Mouse (Mus musculus): Measurements from ENCODE around the gene Keap1.
A peak's percentile ranks its signal among the peaks of the same experiment; 100 is the strongest.
"Not testable (repeated sequence)": the region's sequence is repeated elsewhere in the genome, so short reads cannot be mapped to it uniquely, and the experiment has no call there.

Keap1 gene

GRCm38 (mm10) chr9:21231551-21231950, 7.6 kb downstream of the Keap1 start:
- no peak for DNase-seq (ENCODE audit: low spot score)

- DNase-seq (ENCODE audit: low spot score): no peak
Observed at GRCm38 (mm10) chr9:21227342-21227741, 11.8 kb downstream of the Keap1 start.

DNA sequence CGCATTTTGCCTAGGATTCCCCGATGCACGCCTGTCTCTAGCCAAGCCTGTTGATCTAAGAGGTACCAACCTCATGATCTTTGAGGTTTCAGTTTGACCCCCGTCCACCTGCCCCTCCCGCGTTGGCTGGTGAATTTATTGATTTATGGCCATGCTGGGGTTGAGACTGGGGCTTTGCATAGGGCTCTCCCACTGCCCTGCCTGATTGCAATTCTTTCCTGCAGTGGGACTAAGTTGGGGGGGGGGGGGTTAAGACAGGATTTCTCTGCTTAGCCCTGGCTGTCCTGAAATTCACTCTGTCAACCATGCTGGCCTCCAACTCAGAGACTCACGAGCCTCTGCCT, 13.8 kb downstream of the Keap1 start:
- DNase-seq (ENCODE audit: low spot score): no peak

DNA sequence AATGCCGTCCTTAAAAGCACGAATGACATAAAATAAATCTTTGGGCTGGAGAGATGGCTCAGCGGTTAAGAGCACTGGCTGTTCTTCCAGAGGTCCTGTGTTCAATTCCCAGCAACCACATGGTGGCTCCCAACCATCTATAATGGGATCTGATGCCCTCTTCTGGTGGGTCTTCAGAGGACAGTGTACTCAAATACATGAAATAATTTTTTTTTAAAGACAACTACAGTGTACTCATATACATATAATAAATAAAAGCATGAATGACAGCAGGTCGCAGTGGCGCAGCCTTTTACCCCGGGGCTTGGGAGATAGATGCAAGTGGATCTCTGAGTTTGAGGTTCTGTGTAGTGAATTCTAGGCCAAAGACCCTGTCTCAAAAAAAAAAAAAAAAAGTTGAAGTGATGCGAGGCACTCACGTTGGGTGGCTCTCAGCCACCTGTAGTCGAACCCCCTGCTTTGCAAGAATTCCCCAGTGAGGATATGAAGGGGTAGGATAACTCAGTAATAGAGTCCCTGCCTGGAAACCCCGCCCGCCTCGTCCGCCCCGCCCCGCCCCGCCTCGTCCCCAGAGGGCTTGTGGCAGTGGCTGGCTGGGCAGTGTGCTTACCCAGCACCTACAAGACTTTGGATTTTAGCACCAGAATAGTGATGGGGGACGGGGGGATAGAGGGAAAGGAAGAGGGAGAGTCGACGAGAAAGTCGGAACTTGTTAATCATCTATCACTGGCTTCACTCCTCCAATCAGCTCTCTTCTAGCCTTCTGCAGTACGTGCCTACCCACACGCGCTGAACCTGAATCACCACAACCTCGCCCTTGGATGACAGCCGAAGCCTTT, 14.4 kb downstream of the Keap1 start:
- DNase-seq (ENCODE audit: low spot score): no peak

DNA sequence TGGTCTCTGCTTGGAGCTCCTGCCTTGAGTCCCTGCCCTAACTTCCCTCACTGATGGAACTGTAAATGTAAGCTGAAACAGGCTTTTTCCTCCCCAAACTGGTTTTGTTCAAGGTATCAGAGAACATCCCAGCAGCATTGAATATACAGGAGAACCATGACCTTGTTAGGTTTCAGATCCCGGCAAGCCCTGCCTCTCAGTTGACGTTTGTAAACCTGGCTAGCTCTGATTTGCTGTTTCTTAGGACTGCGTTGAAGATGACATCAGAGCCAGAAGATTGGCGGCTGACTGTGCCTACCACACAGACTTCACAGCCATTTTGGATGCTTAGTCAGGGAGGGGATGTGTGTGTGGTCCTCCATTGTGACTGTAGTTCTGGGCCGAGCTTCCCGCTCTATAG, 15.3 kb downstream of the Keap1 start:
- DNase-seq (ENCODE audit: low spot score): no peak

- not testable (repeated sequence) for DNase-seq (ENCODE audit: low spot score)
Observed at GRCm38 (mm10) chr9:21223490-21223889, 15.7 kb downstream of the Keap1 start.

DNA sequence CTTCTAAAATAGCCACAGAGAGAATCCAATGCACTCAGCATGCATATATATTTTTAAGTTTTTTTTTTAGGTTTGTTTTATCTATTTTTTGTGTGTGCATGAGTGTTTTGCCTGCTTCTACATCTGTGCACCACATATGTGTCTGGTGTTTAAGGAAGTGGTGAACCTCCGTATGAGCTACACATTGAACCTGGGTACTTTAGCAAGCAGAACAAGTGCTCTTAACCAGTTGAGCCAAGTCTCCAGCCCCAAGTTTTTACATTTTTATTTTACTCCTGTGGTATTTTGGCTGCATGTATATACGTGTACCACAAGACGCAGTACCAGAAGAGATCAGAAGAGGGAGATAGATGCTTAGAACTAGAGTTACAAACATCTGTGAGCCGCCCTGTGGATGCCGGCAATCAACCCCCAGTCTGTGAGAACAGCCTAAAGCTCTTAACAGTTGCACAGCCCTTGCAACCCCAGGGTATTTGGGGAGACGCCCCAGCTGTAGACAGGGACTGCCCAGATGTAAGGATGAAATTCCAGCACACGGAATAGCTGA, 17.7 kb downstream of the Keap1 start:
- DNase-seq (ENCODE audit: low spot score): no peak

DNA sequence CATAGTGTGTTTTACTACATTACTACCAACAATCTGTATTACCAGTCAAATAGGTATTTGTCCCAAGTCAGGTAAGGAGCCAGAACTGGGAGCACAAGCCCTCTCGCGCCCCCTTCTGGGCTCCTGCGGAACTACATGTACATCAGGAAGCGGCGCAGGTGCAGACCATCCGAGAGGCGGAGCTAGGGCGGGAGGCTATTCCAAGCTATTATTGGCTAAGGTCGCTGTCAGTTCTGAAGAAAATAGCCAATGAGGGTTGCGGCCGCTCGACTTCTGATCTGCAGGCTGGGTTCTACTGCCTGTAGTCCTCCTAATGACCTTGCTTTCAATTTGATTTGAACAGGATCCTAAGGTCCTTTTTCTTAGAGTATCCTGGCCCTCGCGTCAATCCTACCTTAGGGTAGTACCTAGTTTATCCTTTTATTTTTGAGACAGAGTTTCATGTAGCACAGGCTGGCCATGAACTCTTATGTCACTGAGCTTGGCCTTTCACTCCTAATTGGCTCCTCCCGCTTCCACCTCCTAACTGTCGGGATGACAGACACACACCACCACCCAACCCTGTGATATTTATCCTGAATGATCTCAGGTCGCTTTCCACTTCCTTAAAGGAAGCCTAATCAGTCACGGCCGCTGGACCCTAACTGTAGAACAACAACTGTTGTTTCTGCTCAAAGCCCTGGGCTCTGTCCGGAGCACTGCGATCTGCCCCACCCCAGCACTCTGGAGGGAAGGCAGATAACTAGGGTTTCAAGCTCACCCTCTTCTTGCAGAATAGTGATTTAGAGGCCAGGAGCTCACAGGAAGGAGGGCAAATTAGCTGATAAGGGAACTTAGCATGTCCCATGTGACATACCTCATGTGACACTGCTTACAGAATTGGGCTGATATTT, 18.4 kb downstream of the Keap1 start:
- DNase-seq (ENCODE audit: low spot score): peak; percentile 92

DNA sequence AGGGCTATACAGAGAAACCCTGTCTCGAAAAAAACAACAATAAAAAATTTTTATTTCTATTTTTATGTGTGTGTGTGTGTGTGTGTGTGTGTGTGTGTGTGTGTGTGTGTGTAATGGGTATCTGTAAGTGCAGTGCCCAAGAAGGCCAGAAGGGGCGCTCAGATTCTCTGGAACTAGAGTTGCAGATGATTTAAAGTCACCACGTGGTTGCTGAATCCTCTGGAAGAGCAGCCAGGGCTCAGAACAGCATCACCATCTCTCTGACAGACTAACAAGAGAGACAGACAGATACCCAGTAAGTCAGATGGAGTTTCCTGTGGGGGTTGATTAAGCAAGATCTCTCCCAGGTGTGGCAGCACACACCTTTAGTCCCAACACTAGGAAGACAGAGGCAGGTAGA, 19.3 kb downstream of the Keap1 start:
- no peak for DNase-seq (ENCODE audit: low spot score)

DNA sequence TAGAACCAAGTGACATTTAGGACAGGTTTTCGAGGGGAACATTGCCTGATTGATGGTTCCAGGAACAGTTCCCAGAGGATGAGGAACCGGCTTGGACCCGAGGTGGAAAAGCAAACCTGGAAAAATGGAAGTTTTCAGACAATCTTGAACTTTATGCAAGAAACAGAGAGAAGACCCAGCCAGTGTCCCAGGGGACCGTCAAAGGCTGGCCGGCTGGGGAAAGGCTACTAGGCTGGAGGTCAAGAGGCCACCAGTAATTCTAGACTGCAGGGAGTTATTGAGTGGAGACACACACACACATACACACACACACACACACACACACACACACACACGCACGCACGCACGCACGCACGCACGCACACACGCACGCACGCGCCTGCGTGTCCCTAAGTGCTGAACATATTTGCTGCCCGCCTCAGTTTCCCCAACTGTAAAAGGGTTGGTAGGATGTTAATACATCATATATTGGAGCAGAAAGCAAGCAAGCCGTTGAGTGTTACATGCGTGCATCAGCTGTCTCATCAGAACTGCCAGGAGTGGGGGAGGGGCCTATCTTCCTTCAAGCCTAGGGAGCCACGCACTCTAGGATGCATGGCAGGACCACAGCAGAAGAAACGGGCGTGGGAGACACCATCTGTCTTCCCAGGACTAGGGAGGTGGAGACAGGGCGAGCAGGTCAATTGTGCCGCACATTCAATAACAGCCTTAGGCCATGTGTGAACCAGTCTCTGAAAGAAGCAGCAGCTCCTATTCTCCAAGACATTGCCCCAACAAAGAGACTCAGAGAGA, 22.9 kb downstream of the Keap1 start:
- no peak for DNase-seq (ENCODE audit: low spot score)

DNA sequence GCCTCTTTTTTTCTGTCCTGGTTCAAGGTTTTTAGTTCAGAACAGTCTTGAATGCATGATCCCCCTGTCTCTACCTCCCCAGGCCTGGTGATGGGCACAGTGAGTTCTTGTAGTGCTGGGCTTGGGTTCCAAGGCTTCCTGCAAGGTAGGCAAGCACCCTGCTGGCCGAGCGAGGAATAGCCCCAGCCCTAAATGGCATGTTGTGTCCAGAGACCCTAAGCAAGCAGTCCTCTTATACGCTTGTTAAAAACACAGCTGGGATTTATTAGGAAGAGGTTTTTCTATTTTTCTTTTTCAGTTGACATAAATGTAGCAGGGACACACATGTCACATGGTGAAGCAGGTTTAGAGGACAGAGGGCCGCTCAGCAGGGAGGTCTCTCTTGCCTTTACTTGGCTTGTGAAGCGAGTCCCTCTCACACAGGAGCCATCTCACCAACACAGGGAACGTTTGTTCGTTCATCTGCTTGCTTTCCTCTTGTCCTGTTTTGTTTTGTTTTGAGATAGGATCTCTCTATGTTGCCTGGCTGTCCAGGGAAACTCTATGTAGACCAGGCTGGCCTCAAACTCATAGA, 25.5 kb downstream of the Keap1 start:
- no peak for DNase-seq (ENCODE audit: low spot score)

GRCm38 (mm10) chr9:21211624-21212023, 27.5 kb downstream of the Keap1 start:
- no peak for DNase-seq (ENCODE audit: low spot score)

DNA sequence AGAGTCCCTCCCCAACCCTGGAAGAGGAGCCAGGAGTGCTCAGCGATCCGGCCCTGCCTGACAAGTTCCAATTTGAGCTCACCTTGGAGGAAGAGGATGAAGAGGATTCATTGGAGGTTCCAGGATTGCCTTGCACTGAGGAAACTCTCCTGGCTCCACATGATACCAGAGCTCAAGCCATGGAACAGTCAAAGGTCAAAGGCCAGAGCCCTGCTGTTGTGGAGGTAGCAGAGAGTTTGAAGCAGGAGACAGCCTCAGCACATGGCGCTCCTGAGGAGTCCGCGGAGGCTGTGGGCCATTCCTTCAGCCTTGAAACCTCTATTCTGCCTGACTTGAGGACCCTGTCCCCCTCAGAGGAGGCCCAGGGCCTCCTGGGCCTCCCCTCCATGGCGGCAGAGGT, 28.3 kb downstream of the Keap1 start:
- DNase-seq (ENCODE audit: low spot score): no peak

GRCm38 (mm10) chr9:21208626-21209025, 30.5 kb downstream of the Keap1 start:
- no peak for DNase-seq (ENCODE audit: low spot score)

GRCm38 (mm10) chr9:21206848-21207247, 32.3 kb downstream of the Keap1 start:
- no peak for DNase-seq (ENCODE audit: low spot score)

- DNase-seq (ENCODE audit: low spot score): no peak
Observed at GRCm38 (mm10) chr9:21204528-21205272, 34.5 kb downstream of the Keap1 start.

- no peak for DNase-seq (ENCODE audit: low spot score)
Observed at GRCm38 (mm10) chr9:21204156-21204527, 35.0 kb downstream of the Keap1 start.

- DNase-seq (ENCODE audit: low spot score): no peak
Observed at GRCm38 (mm10) chr9:21198960-21199359, 40.2 kb downstream of the Keap1 start.

DNA sequence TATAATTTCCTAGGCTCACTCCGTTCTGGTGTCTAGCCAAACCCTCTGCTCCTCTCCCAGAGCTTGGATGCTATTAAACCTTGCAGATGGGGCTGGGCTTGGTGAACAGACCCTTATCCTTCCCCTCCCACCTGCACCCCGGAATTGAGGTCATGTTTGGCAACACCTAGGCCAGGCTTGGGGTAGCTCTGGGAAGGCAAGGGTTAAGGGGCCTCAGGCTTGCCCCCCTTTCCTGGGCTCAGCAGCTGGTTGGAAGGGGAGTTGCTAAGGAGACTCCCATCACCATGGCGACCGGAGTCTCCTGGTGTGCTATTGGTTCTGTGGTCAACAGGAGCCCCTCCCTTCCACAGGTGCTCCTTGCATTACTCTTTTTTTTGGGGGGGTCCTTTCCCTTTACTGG, 41.2 kb downstream of the Keap1 start:
- DNase-seq (ENCODE audit: low spot score): no peak

GRCm38 (mm10) chr9:21196521-21197433, 42.4 kb downstream of the Keap1 start:
- no peak for DNase-seq (ENCODE audit: low spot score)

Data from spleen, adult 12 weeks (tissue).